Mouse (Mus musculus): ENCODE results near the gene Hira. TPM values are rescaled to one million over a fixed set of nuclear protein-coding genes. Genes with fewer than 3 reads are reported as not detected.
"Not testable (repeated sequence)": the region's sequence is repeated elsewhere in the genome, so short reads cannot be mapped to it uniquely, and the experiment has no call there.

The Hira gene
- total and polyA plus RNA-seq, 2 experiments from 2014 or later = 6.7 to 19.0 TPM

DNA sequence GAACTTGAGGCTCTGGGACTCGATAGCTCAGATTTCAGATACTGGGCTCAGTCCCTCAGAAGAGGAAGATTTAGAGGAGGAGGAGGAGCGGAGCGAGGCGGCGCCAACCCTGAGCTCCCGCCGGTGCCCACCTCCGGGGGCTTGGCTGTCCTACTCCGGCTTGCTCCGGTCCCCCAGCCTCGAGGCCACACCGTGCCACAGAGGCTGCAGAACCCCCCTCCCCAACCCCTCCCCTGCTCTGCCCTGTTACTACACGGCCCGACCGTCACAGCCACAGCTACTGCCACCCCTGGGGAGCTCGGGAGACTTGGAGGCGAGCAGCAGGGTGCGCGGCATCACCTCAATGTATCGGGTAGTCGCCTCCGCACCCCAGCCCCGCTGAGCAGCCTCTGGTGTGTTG, 99.5 kb downstream of the Hira start:
- no peak overlapping the region for H3K27ac ChIP-seq (ENCODE audit: low read depth)
- peak overlapping the region; percentile 9; the same call in 1 of the 2 replicates for H3K4me2 ChIP-seq (ENCODE audit: low read depth, low read length)
- 68% methylated on average over 22 of the region's 23 CpGs for WGBS
- 0 out of 2 replicates have a peak, but pooled peaks cover 8% of the 10 kb centered on the region for H3K4me1 ChIP-seq (ENCODE audit: control insufficient read depth, insufficient read depth)
- no peaks in the 10 kb centered on the region for H3K9me3 ChIP-seq (replicated peaks; ENCODE audit: control insufficient read depth, low read length)
- H3K4me3 ChIP-seq (ENCODE audit: low read depth, low read length) = 0 out of 2 replicates have a peak overlapping the region, but pooled peaks have one; percentile 4
- no peak overlapping the region for H3K9ac ChIP-seq (replicated peaks; ENCODE audit: low read depth, low read length)
- no peaks in the 10 kb centered on the region for H3K36me3 ChIP-seq (replicated peaks; ENCODE audit: control insufficient read depth, insufficient read depth, low read length)
- no peak for ATAC-seq (ENCODE audit: insufficient read depth, low read depth)
- no peak for TF ChIP-seq CTCF (IDR thresholded peaks at IDR 0.05; ENCODE audit: low read depth)
- no peak for TF ChIP-seq EP300 (IDR thresholded peaks at IDR 0.05; ENCODE audit: low read depth)
- H3K27me3 ChIP-seq (ENCODE audit: control insufficient read depth, insufficient read depth, low read length) = no peaks in the 10 kb centered on the region
- no peak for DNase-seq (ENCODE audit: low spot score)

GRCm38 (mm10) chr16:18986381-18986780, 109.5 kb downstream of the Hira start:
- Histone ChIP-seq H3K9me3 (replicated peaks; ENCODE audit: control insufficient read depth, low read length) (no peaks in the 10 kb centered on the region), H3K9ac (replicated peaks; ENCODE audit: low read depth, low read length) (no peak overlapping the region), H3K27me3 (ENCODE audit: control insufficient read depth, insufficient read depth, low read length) (no peaks in the 10 kb centered on the region), H3K4me3 (ENCODE audit: low read depth, low read length) (no peak overlapping the region), H3K27ac (ENCODE audit: low read depth) (no peak overlapping the region), H3K4me2 (ENCODE audit: low read depth, low read length) (no peak overlapping the region), H3K36me3 (replicated peaks; ENCODE audit: control insufficient read depth, insufficient read depth, low read length) (no peaks in the 10 kb centered on the region), H3K4me1 (ENCODE audit: control insufficient read depth, insufficient read depth) (no peaks in the 10 kb centered on the region)
- ATAC-seq (ENCODE audit: insufficient read depth, low read depth) (no peak), DNase-seq (ENCODE audit: low spot score) (no peak)
- WGBS = 78% methylated on average over 3 of the region's 3 CpGs
- TF ChIP-seq EP300 (IDR thresholded peaks at IDR 0.05; ENCODE audit: low read depth) (no peak), CTCF (IDR thresholded peaks at IDR 0.05; ENCODE audit: low read depth) (no peak)

DNA sequence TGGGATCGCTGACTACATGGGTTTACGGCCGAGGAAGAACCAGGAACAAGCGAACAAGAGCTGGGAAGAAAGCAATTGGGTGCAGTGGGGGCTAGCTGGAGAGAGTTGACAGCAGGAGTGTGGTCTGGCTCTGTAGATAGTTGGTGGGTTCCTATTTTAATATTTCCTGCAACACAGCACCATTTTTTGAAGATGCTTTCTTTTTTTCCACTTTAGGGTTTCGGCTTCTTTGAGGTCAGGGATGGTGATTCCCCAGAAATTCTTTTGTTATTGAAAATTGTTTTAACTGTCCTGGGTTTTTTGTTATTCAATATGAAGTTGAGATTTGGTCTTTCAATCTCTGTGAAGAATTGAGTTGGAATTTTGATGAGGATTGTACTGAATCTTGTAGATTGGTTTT, 110.0 kb downstream of the Hira start:
- H3K9me3 ChIP-seq (replicated peaks; ENCODE audit: control insufficient read depth, low read length) = no peaks in the 10 kb centered on the region
- H3K27me3 ChIP-seq (ENCODE audit: control insufficient read depth, insufficient read depth, low read length) = no peaks in the 10 kb centered on the region
- WGBS = 88% methylated on average over 5 of the region's 5 CpGs
- no peak overlapping the region for H3K9ac ChIP-seq (replicated peaks; ENCODE audit: low read depth, low read length)
- no peaks in the 10 kb centered on the region for H3K4me1 ChIP-seq (ENCODE audit: control insufficient read depth, insufficient read depth)
- H3K4me2 ChIP-seq (ENCODE audit: low read depth, low read length) = no peak overlapping the region
- ATAC-seq (ENCODE audit: insufficient read depth, low read depth) (no peak), DNase-seq (ENCODE audit: low spot score) (no peak)
- no peaks in the 10 kb centered on the region for H3K36me3 ChIP-seq (replicated peaks; ENCODE audit: control insufficient read depth, insufficient read depth, low read length)
- no peak for TF ChIP-seq EP300 (IDR thresholded peaks at IDR 0.05; ENCODE audit: low read depth)
- TF ChIP-seq CTCF (IDR thresholded peaks at IDR 0.05; ENCODE audit: low read depth) = no peak
- no peak overlapping the region for H3K27ac ChIP-seq (ENCODE audit: low read depth)
- no peak overlapping the region for H3K4me3 ChIP-seq (ENCODE audit: low read depth, low read length)

DNA sequence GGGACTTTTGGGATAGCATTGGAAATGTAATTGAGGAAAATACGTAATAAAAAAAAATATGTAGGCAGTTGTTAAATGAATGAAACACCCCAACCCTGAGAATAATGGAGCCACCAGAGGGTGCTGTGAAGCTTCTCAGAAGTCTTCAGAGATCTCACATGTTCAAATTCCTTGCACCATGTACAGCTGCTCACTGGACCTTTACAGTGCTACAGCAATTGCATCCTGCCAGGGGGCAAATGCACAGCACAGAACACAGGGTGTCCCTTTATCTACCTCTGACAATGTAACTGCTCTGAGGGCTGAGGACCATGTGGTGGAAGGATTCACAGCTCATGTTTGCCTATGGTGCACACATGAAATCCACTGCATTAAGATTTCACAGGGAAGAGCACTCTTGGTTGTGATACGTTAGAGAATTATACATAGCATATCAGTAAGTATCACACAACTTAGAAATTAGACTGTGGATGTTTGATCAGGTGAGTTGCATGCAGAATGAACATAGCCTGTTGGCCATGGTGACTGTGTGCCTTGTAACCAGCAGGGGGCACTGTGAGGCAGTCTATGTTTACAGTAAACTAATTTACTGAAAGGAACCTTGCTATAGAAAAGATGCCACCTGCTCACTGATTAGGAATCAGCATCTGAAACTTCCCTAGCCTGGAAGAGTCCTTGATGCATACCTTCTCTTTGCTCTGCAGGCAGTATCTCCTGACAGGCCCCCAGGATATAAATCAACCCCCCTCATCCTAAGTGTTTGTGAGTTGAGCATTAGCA, 126.0 kb downstream of the Hira start:
- not testable (repeated sequence) for H3K27ac ChIP-seq (ENCODE audit: low read depth)

GRCm38 (mm10) chr16:19003757-19004156, 126.9 kb downstream of the Hira start:
- DNase-seq (ENCODE audit: low spot score) = no peak
- TF ChIP-seq EP300 (IDR thresholded peaks at IDR 0.05; ENCODE audit: low read depth) (no peak), CTCF (IDR thresholded peaks at IDR 0.05; ENCODE audit: low read depth) (no peak)
- H3K27me3 ChIP-seq (ENCODE audit: control insufficient read depth, insufficient read depth, low read length) = no peaks in the 10 kb centered on the region
- H3K4me1 ChIP-seq (ENCODE audit: control insufficient read depth, insufficient read depth) = no peaks in the 10 kb centered on the region
- H3K4me3 ChIP-seq (ENCODE audit: low read depth, low read length) = no peak overlapping the region
- H3K36me3 ChIP-seq (replicated peaks; ENCODE audit: control insufficient read depth, insufficient read depth, low read length) = no peaks in the 10 kb centered on the region
- H3K9me3 ChIP-seq (replicated peaks; ENCODE audit: control insufficient read depth, low read length) = no peaks in the 10 kb centered on the region
- no peak overlapping the region for H3K4me2 ChIP-seq (ENCODE audit: low read depth, low read length)
- no peak overlapping the region for H3K27ac ChIP-seq (ENCODE audit: low read depth)
- ATAC-seq (ENCODE audit: insufficient read depth, low read depth) = no peak
- H3K9ac ChIP-seq (replicated peaks; ENCODE audit: low read depth, low read length) = no peak overlapping the region
- WGBS = 85% methylated on average over 1 of the region's 1 CpGs

More for the DNA sequence above, 126.0 kb downstream of the Hira start:
- H3K36me3 ChIP-seq (replicated peaks; ENCODE audit: control insufficient read depth, insufficient read depth, low read length); H3K9ac ChIP-seq (replicated peaks; ENCODE audit: low read depth, low read length); H3K9me3 ChIP-seq (replicated peaks; ENCODE audit: control insufficient read depth, low read length); DNase-seq (ENCODE audit: low spot score); ATAC-seq (ENCODE audit: insufficient read depth, low read depth); H3K27me3 ChIP-seq (ENCODE audit: control insufficient read depth, insufficient read depth, low read length); H3K4me2 ChIP-seq (ENCODE audit: low read depth, low read length); H3K4me3 ChIP-seq (ENCODE audit: low read depth, low read length); H3K4me1 ChIP-seq (ENCODE audit: control insufficient read depth, insufficient read depth): not testable (repeated sequence)
- 27% methylated on average over 2 of the region's 2 CpGs for WGBS
- TF ChIP-seq CTCF (IDR thresholded peaks at IDR 0.05; ENCODE audit: low read depth) = peak; percentile 37

DNA sequence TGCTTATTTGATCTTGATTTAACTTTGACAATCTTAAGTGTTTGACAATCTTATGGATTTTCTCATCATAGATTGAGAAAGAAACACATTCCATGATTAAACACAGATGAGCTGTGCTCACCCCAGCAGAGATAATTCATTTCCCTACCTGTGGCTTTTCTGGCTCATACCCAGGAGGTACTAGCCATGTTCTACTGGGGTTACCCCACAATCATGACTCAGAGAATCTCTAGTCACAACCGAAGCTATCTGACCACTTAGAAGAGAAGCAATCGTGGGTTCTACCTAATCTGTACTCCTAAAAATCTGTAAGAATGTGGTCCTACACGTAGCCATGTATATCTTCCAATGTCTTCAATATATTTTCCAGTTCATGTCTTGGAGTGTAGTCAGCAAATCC, 128.5 kb downstream of the Hira start:
- DNase-seq (ENCODE audit: low spot score) = no peak
- Histone ChIP-seq H3K27me3 (ENCODE audit: control insufficient read depth, insufficient read depth, low read length) (no peaks in the 10 kb centered on the region), H3K4me2 (ENCODE audit: low read depth, low read length) (no peak overlapping the region), H3K9me3 (replicated peaks; ENCODE audit: control insufficient read depth, low read length) (no peaks in the 10 kb centered on the region), H3K9ac (replicated peaks; ENCODE audit: low read depth, low read length) (no peak overlapping the region), H3K4me3 (ENCODE audit: low read depth, low read length) (no peak overlapping the region), H3K4me1 (ENCODE audit: control insufficient read depth, insufficient read depth) (no peaks in the 10 kb centered on the region), H3K36me3 (replicated peaks; ENCODE audit: control insufficient read depth, insufficient read depth, low read length) (no peaks in the 10 kb centered on the region), H3K27ac (ENCODE audit: low read depth) (no peak overlapping the region)
- 60% methylated on average over 3 of the region's 3 CpGs for WGBS
- no peak for TF ChIP-seq EP300 (IDR thresholded peaks at IDR 0.05; ENCODE audit: low read depth)
- ATAC-seq (ENCODE audit: insufficient read depth, low read depth) = no peak

All from heart, postnatal 0 days (tissue).